Mouse (Mus musculus) MEL (cell line): Measurements from ENCODE around the gene Dhrs3. TPM values are rescaled to one million over a fixed set of nuclear protein-coding genes. Genes with fewer than 3 reads are reported as not detected.

ENCODE experiments used
- DNase-seq: peaks from one replicate; pipeline ENCODE4 v3.0.0; 2011; ENCODE audit warnings: low read depth, low spot score
- H3K27ac ChIP-seq: 2 replicates; pipeline ENCODE4 v1.5.1; 2012; ENCODE audit warnings: low read depth, mild to moderate bottlenecking, control low read depth, low read length, moderate library complexity; ENCODE audit not compliant: control insufficient read depth
- H3K27me3 ChIP-seq, 2 experiments: fragments of 150-350 bp in 1 of 2; sonication (generic) in 1 of 2; 2 replicates each; pipeline ENCODE4 v1.6.1; 2012; ENCODE audit warnings: low read length in 2 of 2, mild to moderate bottlenecking in 2 of 2, improper control_type of control experiment in 1 of 2, moderate library complexity in 1 of 2; ENCODE audit not compliant: insufficient read depth in 2 of 2, control insufficient read depth in 1 of 2
- H3K36me3 ChIP-seq, 2 experiments: 2 replicates each; pipeline ENCODE4 v1.6.1; 2012 to 2014; ENCODE audit warnings: low read length in 2 of 2, improper control_type of control experiment in 1 of 2, inconsistent platforms in 1 of 2, mild to moderate bottlenecking in 1 of 2; ENCODE audit not compliant: insufficient read depth in 2 of 2, control insufficient read depth in 1 of 2
- H3K4me1 ChIP-seq, 2 experiments: fragments of 150-350 bp in 1 of 2; sonication (generic) in 1 of 2; 2 replicates each; pipeline ENCODE4 v1.6.1; 2012; ENCODE audit warnings: low read length in 2 of 2, improper control_type of control experiment in 1 of 2, mild to moderate bottlenecking in 1 of 2; ENCODE audit not compliant: insufficient read depth in 2 of 2, control insufficient read depth in 1 of 2
- H3K4me3 ChIP-seq, 2 experiments: fragments of 150-350 bp in 1 of 2; sonication (generic) in 1 of 2; 2 replicates each; pipeline ENCODE4 v1.5.1; 2012; ENCODE audit warnings: low read depth in 2 of 2, low read length in 2 of 2, mild to moderate bottlenecking in 2 of 2, moderate library complexity in 2 of 2, control low read depth in 1 of 2, improper control_type of control experiment in 1 of 2; ENCODE audit not compliant: control insufficient read depth in 1 of 2, insufficient read depth in 1 of 2
- H3K79me2 ChIP-seq: 2 replicates; pipeline ENCODE4 v1.6.1; 2012; ENCODE audit warnings: mild to moderate bottlenecking, low read length, moderate library complexity; ENCODE audit not compliant: control insufficient read depth, poor library complexity, insufficient read depth
- H3K9ac ChIP-seq: 2 replicates; pipeline ENCODE4 v1.6.1; 2012; ENCODE audit warnings: low read depth, mild to moderate bottlenecking, control low read depth, low read length, moderate library complexity; ENCODE audit not compliant: control insufficient read depth, poor library complexity, severe bottlenecking
- H3K9me3 ChIP-seq: fragments of 150-350 bp; sonication (generic); replicated peaks from 2 replicates; pipeline ENCODE4 v1.6.1; 2012; ENCODE audit warnings: mild to moderate bottlenecking, low read length, improper control_type of control experiment, moderate library complexity; ENCODE audit not compliant: insufficient read depth
- BHLHE40 ChIP-seq: IDR thresholded peaks from 2 replicates; pipeline ENCODE4 v1.6.1; 2012; ENCODE audit warnings: low read depth, mild to moderate bottlenecking, inconsistent platforms, low read length, improper control_type of control experiment, borderline replicate concordance
- CHD2 ChIP-seq: IDR thresholded peaks from 2 replicates; pipeline ENCODE4 v1.6.1; 2011; ENCODE audit warnings: low read length, improper control_type of control experiment
- ELF1 ChIP-seq: IDR thresholded peaks from 2 replicates; pipeline ENCODE4 v1.6.1; 2014; ENCODE audit warnings: low read depth, mild to moderate bottlenecking, inconsistent platforms, low read length, improper control_type of control experiment, moderate library complexity
- GABPA ChIP-seq: IDR thresholded peaks from 2 replicates; pipeline ENCODE4 v1.6.1; 2012; ENCODE audit warnings: low read depth, mild to moderate bottlenecking, inconsistent platforms, low read length, improper control_type of control experiment, moderate library complexity
- GATA1 ChIP-seq: IDR thresholded peaks from 2 replicates; pipeline ENCODE4 v1.6.1; 2011; ENCODE audit warnings: low read depth, low read length, improper control_type of control experiment
- HCFC1 ChIP-seq: IDR thresholded peaks from 2 replicates; pipeline ENCODE4 v1.6.1; 2012; ENCODE audit warnings: low read depth, mild to moderate bottlenecking, inconsistent platforms, low read length, improper control_type of control experiment, moderate library complexity
- JUND ChIP-seq: IDR thresholded peaks from 2 replicates; pipeline ENCODE4 v1.6.1; 2011; ENCODE audit warnings: low read depth, mild to moderate bottlenecking, improper control_type of control experiment, low read length
- MAZ ChIP-seq: IDR thresholded peaks from 2 replicates; pipeline ENCODE4 v1.6.1; 2012; ENCODE audit warnings: low read depth, mild to moderate bottlenecking, inconsistent platforms, low read length, improper control_type of control experiment
- MYC ChIP-seq: IDR thresholded peaks from 2 replicates; pipeline ENCODE4 v1.6.1; 2011; ENCODE audit warnings: low read depth, mild to moderate bottlenecking, low read length, improper control_type of control experiment, moderate library complexity
- NELFE ChIP-seq: IDR thresholded peaks from 2 replicates; pipeline ENCODE4 v1.6.1; 2011; ENCODE audit warnings: low read depth, low read length, improper control_type of control experiment
- NRF1 ChIP-seq: IDR thresholded peaks from 2 replicates; pipeline ENCODE4 v1.6.1; 2014; ENCODE audit warnings: low read depth, mild to moderate bottlenecking, inconsistent platforms, low read length, improper control_type of control experiment, moderate library complexity; ENCODE audit not compliant: poor library complexity, insufficient read depth, severe bottlenecking
- RAD21 ChIP-seq: IDR thresholded peaks from 2 replicates; pipeline ENCODE4 v1.6.1; 2011; ENCODE audit warnings: mild to moderate bottlenecking, low read depth, low read length, improper control_type of control experiment
- SIN3A ChIP-seq: IDR thresholded peaks from 2 replicates; pipeline ENCODE4 v1.6.1; 2012; ENCODE audit warnings: low read length, improper control_type of control experiment, inconsistent platforms
- USF1 ChIP-seq: IDR thresholded peaks from 2 replicates; pipeline ENCODE4 v1.6.1; 2014; ENCODE audit warnings: low read depth, mild to moderate bottlenecking, inconsistent platforms, low read length, improper control_type of control experiment, moderate library complexity
- USF2 ChIP-seq, 2 experiments: IDR thresholded peaks; 2 replicates each; pipeline ENCODE4 v1.6.1; 2011 to 2012; ENCODE audit warnings: improper control_type of control experiment in 2 of 2, low read length in 2 of 2, borderline replicate concordance in 1 of 2, inconsistent platforms in 1 of 2, low read depth in 1 of 2, mild to moderate bottlenecking in 1 of 2; ENCODE audit not compliant: insufficient read depth in 1 of 2
- ZC3H11A ChIP-seq: IDR thresholded peaks from 2 replicates; pipeline ENCODE4 v1.6.1; 2012; ENCODE audit warnings: low read depth, mild to moderate bottlenecking, inconsistent platforms, low read length, improper control_type of control experiment
- ZMIZ1 ChIP-seq: IDR thresholded peaks from 2 replicates; pipeline ENCODE4 v1.6.1; 2012; ENCODE audit warnings: low read depth, mild to moderate bottlenecking, inconsistent platforms, low read length, improper control_type of control experiment, moderate library complexity
- ZNF384 ChIP-seq: IDR thresholded peaks from 2 replicates; pipeline ENCODE4 v1.6.1; 2012; ENCODE audit warnings: low read depth, mild to moderate bottlenecking, inconsistent platforms, low read length, improper control_type of control experiment
- polyA plus RNA-seq, 2 experiments: library from polyadenylated mRNA; stranded (reverse) in 1 of 2; unstranded in 1 of 2; fragments of >175 nt in 1 of 2; fragments of >200 nt in 1 of 2; gene quantifications; 2 replicates each; pipeline versions ENCODE4 v1.2.1 to v1.2.4; 2012; ENCODE audit warnings: low replicate concordance in 2 of 2, low read depth in 1 of 2; ENCODE audit not compliant: insufficient read length in 2 of 2, insufficient read depth in 1 of 2, missing spikeins in 1 of 2
- total RNA-seq: library from RNA; depleted of rRNA; stranded (reverse); fragments of 300-350 nt; gene quantifications from 2 replicates; pipeline ENCODE4 v1.2.3, GENCODE M21; 2012

Gene Dhrs3
- total and polyA plus RNA-seq, 3 experiments = 0.89 to 2.2 TPM; not detected in 1

GRCm38 (mm10) chr4:144918501-144918900 lies 25.9 kb downstream of the Dhrs3 start:
- no peaks in the 10 kb centered on the region; a peak in 1 of 4 replicates for H3K36me3 ChIP-seq
- no peak for DNase-seq
- no peaks in the 10 kb centered on the region for H3K27me3 ChIP-seq
- H3K27ac ChIP-seq = no peak overlapping the region
- no peaks in the 10 kb centered on the region for H3K9me3 ChIP-seq
- H3K79me2 ChIP-seq = no peaks in the 10 kb centered on the region
- no peak for TF ChIP-seq USF2 (IDR thresholded peaks at IDR 0.05; ENCODE audit: borderline replicate concordance in 1 of 2, insufficient read depth in 1 of 2, low read depth in 1 of 2, low read length in 2 of 2)
- no peak for TF ChIP-seq MYC
- no peak for TF ChIP-seq HCFC1
- H3K4me3 ChIP-seq = no peak overlapping the region
- no peak overlapping the region for H3K9ac ChIP-seq
- H3K4me1 ChIP-seq = peaks cover 2 to 10% of the 10 kb centered on the region in 2 experiments; a peak in 3 of 4 replicates

- Histone ChIP-seq H3K4me1 (no peaks in the 10 kb centered on the region), H3K4me3 (no peak overlapping the region), H3K9ac (no peak overlapping the region), H3K9me3 (no peaks in the 10 kb centered on the region), H3K36me3 (no peaks in the 10 kb centered on the region), H3K27me3 (no peaks in the 10 kb centered on the region), H3K27ac (no peak overlapping the region), H3K79me2 (no peaks in the 10 kb centered on the region)
- TF ChIP-seq USF1 (peak; percentile 35; the same call in 1 of the 2 replicates), ZMIZ1 (no peak), SIN3A (no peak), MAZ (no peak), GABPA (no peak)
- no peak for DNase-seq
These were observed 36.2 kb downstream of the Dhrs3 start for GRCm38 (mm10) chr4:144928693-144929436.

DNA sequence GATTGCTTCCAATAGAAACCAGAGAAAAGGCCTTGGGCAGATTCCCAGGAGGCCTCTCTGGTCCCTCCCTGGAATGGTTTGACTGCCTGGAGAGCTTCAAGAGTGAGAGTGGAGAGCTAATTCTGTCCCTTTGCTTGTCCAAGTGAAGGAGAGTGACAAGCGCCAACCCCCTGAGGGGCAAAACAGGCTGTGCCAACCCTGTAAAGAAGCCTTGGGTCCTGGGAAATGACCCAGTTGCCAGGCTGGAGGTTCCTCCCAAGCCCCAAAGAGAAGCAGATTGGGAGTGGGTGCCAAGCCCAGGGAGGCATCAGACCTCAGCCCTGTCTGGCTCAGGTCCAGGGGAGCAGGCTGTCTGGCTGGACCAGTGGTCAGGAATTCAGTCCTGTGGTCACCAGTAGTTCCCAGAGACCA lies 37.2 kb downstream of the Dhrs3 start:
- no peak for DNase-seq
- Histone ChIP-seq H3K27ac (no peak overlapping the region), H3K4me1 (no peaks in the 10 kb centered on the region), H3K36me3 (no peaks in the 10 kb centered on the region), H3K4me3 (no peak overlapping the region), H3K9me3 (no peaks in the 10 kb centered on the region), H3K27me3 (no peaks in the 10 kb centered on the region), H3K79me2 (no peaks in the 10 kb centered on the region), H3K9ac (no peak overlapping the region)
- no peak for TF ChIP-seq CHD2
- TF ChIP-seq NRF1 = no peak
- TF ChIP-seq GABPA = no peak
- TF ChIP-seq USF2 (IDR thresholded peaks at IDR 0.05; ENCODE audit: borderline replicate concordance in 1 of 2, insufficient read depth in 1 of 2, low read depth in 1 of 2, low read length in 2 of 2) = no peak
- TF ChIP-seq BHLHE40 = no peak
- no peak for TF ChIP-seq RAD21
- TF ChIP-seq JUND = no peak
- no peak for TF ChIP-seq MYC
- TF ChIP-seq SIN3A = no peak
- TF ChIP-seq ZNF384 = no peak
- no peak for TF ChIP-seq ELF1
- no peak for TF ChIP-seq NELFE
- TF ChIP-seq GATA1 = no peak
- no peak for TF ChIP-seq ZC3H11A
- TF ChIP-seq HCFC1 = no peak
